Mouse (Mus musculus): Measurements from ENCODE around the gene Lrrc15.

Lrrc15 gene

DNA sequence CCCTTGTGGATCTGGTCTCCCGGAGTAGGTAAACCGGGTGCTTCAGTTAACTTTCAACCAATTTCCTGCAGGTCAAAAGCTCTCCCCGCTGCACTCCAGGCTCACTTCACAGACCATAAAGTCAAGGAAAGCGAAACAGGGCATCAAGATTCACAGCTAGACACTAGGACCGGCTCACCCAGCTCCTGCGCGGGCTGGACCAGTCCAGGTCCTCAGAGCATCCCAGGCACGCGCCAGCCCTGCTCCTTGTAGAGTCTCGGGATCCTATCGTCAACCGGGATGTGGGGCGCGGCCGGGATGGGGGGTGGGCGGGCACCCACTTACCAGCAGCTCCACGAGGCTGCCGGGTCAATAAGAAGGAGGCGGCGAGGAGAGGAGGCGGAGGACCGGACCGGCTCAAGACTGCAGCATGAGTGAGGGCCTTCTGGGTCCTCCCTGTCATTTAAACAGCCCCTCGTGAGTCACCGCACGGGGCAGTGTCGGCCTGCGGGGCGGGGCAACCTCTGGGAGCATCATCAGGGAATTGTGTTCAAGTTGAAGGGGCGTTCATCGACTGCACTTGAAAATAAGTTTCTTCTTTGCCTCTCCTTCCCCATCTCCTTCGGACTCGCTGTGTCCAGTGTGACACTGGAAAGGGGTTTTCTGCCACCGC, at the start of gene Lrrc15:
TSS of gene Lrrc15 (minus strand) at position 413 of the 652 bp plus-strand sequence.
- DNase-seq (ENCODE audit: low read depth, low spot score): no peak

- DNase-seq (ENCODE audit: low read depth, low spot score): peak; percentile 68
Measured at GRCm38 (mm10) chr16:30314236-30314635, 31.2 kb upstream of the Lrrc15 start.

DNA sequence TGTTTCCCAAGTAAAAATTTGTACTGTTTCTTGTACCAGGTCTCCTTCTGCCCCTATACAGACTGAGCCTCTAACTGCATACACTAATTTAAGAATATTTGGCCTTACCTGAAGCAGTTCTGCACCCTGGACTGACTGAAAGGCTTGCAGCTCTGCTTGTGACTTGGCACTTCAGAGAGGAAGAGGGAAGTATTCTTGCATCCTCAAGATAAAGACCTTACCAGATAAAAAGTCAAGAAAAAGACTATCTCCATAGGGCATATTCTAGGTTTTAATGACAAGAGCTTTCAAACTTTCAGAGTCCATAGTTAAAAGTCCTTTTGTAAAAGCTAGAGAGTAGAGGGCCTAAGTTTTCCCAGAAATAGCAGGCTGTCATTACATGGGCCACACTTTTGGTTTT, 27.6 kb upstream of the Lrrc15 start, which contains the start of gene Gp5:
TSS of gene Gp5 (minus strand) at position 133 of the 400 bp plus-strand sequence.
- no peak for DNase-seq (ENCODE audit: low read depth, low spot score)

DNA sequence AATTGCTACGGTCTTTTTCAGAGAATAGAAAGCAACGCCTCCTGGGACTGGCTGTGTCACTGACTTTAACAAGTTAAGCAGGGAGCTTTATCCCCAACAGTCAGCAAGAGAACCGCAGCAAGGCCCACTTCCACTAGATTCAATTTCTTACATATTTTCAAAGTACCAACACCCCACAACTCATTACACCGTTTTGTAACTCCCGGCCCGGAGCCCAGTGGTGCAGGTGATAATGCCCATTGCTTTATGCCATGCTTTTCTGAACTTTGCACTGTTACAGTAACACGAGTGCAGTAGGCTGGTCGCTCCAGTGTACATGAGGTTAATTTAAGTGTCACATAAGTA, 27.1 kb upstream of the Lrrc15 start:
- no peak for DNase-seq (ENCODE audit: low read depth, low spot score)

DNA sequence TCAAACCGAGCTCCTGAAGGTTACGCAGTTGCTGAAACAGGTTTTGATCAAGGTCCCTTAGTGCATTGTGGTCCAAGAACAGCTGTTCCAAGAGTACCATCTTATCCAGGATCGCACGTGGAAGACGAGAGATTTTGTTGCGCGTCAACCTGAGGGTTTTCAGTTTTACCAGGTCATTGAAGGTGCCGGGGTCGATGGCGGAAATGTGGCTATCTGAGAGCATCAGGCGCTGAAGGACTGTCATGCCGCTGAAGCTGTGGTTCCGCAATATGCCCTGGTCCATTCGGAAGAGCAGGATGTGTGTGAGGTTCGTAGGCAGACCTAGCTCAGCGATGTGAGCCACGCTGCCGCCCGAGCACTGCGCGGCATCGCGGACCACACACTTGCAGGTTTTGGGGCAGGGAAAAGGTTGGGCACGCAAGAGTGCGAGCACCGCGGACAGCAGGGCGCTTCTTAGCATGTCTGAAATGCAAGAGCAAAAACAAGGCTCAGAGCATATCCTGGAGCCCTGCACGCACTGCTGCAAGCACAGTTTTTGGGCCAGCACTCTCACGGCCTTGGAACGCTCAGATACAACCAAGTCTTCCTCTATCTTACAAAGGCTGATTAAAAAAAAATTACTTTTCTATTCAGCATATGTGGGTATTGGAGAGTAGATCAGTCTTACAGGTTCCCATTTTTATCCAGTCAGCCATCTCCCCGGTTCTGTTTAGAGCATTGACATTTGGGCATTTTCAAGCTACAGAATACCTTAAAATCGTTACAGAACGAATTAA, 26.5 kb upstream of the Lrrc15 start:
- DNase-seq (ENCODE audit: low read depth, low spot score): no peak

DNA sequence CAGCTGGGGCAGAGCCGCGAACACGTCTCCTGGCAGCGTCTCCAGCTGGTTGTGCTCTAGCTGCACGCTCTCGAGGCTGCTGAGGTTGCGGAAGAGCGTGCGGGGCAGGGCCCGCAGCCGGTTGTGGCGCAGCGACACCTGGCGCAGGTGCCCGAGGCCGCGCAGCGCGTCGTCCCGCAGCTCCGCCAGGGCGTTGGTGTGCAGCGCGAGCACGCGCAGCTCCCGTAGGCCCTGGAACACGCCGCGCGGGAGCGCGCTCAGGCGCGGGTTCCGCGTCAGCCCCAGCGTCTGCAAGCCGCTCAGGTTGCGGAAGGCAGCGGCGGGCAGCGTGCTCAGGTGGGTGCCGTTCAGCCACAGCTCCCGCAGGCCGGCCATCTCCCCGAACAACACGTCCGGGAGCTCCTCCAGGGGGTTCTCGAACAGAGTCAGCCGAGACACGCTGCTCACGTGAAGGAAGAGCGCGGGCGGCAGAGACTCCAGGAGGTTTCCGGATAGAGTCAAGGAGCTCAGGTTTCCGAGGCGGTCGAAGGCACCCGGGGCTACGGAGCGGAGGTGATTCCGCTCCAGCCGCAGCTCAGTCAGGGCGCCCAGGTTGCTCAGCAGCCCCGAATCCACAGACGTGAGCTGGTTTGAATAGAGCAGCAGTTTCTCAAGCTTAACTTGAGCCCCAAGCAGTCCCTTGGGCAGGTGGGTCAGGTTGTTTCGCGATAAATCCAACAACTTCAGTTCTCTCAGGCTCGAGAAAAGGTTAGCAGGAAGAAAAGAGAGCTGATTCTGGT, 25.7 kb upstream of the Lrrc15 start:
- no peak for DNase-seq (ENCODE audit: low read depth, low spot score)

DNA sequence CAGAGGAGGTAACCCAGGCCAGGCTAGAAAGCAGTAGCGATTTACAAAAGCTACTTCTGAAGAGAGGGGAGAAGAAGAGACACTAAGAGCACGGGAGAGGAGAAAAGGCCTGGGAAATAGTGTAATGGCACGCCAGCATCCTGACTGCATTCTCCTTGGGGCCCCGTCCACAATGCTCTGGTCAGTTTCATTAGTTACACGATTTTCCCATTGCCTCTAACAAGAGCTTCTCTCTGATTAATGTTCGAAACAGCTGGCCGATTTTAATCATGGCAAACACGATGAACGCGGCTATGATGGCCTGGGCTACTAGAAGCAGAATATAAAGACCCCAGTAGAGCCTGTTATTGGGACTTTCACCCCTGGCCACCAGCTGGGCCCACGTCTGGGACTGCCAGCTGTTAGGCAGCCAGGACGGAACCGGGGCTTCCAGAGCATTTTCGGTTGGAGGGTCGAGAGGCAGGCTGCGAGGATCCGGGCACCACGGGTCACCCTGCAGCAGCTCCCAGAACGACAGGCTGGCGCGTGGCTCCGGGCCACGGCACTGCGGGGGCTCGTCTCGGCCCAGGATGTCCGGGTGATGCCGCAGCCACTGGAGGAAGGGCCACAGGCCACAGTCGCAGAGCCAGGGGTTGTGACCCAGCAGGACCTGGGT, 25.0 kb upstream of the Lrrc15 start:
- no peak for DNase-seq (ENCODE audit: low read depth, low spot score)

- DNase-seq (ENCODE audit: low read depth, low spot score): no peak
Measured at GRCm38 (mm10) chr16:30307306-30307705, 24.2 kb upstream of the Lrrc15 start.

GRCm38 (mm10) chr16:30306102-30306501, 23.0 kb upstream of the Lrrc15 start:
- DNase-seq (ENCODE audit: low read depth, low spot score): no peak

GRCm38 (mm10) chr16:30304236-30304635, 21.2 kb upstream of the Lrrc15 start:
- no peak for DNase-seq (ENCODE audit: low read depth, low spot score)

DNA sequence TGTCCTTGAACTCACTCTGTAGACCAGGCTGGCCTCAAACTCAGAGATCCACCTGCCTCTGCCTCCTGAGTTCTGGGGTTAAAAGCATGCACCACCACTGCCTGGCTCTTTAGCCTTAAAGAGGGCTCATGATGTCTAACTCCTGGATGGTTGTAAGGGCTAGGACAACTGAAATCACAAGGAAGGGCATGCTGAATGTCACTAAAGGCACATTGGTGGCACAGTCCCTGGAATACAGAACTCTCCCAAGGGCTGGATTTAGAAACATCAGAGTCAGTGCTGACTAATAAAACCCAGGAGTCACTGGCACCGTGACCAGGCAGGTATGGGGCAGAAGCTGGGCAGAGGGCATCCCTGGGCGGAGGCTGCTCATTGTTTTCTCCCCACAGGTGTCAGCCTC, 20.4 kb upstream of the Lrrc15 start:
- DNase-seq (ENCODE audit: low read depth, low spot score): no peak

GRCm38 (mm10) chr16:30302686-30303085, 19.6 kb upstream of the Lrrc15 start:
- DNase-seq (ENCODE audit: low read depth, low spot score): no peak

GRCm38 (mm10) chr16:30299711-30300277, 16.7 kb upstream of the Lrrc15 start:
- DNase-seq (ENCODE audit: low read depth, low spot score): peak; percentile 38

GRCm38 (mm10) chr16:30297450-30297849, 14.4 kb upstream of the Lrrc15 start:
- DNase-seq (ENCODE audit: low read depth, low spot score): no peak

DNA sequence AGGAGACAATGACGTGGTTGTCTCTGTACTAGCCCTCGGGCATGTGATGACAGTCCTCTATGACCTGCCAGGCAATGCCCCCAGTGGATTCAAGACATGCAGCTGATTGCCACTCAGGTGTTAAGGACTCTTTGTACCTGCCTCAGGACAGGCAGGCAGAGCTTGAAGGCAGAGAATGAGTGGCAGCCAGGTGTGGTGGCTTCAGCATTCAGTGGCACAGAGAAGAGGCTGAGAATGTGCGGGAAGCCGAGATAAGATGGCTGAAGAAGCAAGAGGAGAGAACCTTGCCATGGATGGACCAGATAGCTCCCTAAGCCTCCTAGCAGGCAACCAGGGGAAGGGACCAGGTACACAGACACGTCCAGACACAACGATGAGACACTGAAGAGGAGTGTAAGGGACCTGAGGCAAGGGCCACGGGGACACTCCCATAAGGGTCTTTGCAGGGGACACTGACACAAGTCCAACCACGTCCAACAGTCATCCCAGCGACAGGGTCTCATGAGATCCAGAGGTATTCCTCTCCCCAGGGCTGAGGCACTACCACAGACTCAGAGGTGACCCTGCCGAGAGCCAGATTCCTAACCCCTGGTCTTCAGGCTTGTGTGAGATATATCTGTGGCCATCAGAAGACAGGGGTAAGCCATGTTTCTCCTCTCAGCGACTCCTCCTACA, 13.7 kb upstream of the Lrrc15 start:
- DNase-seq (ENCODE audit: low read depth, low spot score): no peak

DNA sequence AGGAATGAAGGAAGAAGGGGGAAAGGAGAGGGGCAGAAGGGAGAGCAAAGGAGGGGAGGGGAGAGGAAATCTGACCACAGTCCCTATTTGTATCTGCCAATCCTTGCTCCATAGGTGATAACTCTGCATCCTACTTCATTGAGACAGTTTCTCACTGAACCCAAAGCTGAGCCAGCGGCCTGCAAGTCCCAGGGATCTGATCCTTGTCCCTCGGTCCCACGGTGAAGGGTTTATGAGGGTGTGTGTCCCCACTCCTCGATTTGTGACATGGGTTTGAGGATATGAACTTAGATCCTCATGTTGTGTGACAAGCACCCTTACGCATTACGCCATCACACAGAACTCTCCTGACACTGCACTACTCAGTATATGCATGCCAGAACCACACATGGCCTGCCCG, 12.1 kb upstream of the Lrrc15 start:
- DNase-seq (ENCODE audit: low read depth, low spot score): no peak

DNA sequence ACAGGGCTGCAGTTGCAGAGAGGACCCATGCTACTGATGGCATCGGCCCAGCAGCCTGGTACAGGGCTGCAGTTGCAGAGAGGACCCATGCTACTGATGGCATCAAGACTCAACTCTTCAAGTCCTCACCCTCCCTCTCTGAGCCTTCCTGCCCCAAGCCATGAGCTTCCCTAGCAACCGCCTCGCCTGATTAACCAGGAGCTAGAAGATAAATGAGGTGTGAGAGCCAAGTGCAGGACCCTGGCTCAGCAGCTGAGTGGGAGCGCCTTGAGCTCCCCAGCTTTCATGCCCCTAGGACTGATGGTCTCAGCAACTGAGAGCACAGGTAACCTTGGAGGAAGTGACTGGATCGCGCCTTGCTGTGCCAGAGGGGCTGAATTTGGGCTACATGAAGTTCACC, 7.4 kb upstream of the Lrrc15 start:
- no peak for DNase-seq (ENCODE audit: low read depth, low spot score)

DNA sequence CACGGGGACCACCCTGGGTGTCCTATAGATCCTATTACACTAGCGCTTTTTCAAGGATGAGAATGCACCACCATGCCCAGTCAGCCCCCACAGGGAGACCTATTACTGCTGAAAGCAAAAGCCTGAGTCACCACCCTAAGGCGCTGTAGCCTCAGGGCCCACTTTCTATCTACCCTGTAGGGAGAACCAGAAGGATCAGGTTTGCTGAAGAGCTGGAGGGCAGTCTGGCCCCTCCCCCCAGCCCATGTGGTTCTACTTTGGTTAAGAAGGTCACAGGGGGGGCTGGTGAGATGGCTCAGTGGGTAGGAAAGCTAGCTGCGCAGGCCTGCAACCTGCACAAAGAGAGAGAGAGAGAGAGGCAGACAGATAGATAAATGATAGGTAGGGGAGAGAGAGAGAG, 2.6 kb upstream of the Lrrc15 start:
- peak; percentile 81 for DNase-seq (ENCODE audit: low read depth, low spot score)

DNA sequence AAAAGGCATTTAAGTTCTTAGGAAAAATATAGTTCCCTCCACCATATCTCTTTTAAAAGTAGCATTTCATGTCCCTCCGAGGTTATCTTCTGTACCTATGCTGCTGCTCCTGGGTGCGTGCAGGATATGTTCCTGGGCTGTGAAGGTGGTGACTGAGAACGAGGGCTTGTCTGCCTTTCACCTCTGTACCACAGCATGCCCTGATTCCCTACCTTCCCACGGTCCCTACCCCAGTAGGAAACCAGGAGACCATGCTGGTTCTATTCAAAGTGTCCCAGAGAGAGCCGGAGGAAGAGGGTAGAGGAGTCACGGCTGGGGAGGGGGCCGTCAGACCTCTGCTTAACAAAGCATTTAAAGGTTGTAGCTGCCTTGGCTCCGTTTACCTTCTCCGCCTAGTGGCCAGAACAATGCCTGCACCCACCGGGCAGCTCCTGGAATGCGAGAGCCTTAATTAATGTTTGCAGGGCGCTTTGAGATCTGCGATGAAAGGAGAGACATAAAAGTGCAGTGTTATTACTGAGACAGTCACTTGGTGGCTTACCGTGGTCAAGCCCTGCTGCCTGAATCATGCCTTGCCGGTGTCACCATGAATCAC, 784 bp upstream of the Lrrc15 start:
- DNase-seq (ENCODE audit: low read depth, low spot score): peak; percentile 41

GRCm38 (mm10) chr16:30280676-30281297, 2.3 kb downstream of the Lrrc15 start:
- no peak for DNase-seq (ENCODE audit: low read depth, low spot score)

Measured in 3T3-L1 (cell line).